Mouse (Mus musculus): ENCODE measurements around the gene Mbd5. TPM values are rescaled to one million over a fixed set of nuclear protein-coding genes. Genes with fewer than 3 reads are reported as not detected.

The Mbd5 gene
- polyA plus RNA-seq, 1 experiment from 2014 or later = 37.0 TPM

GRCm38 (mm10) chr2:49283583-49283982, 334.3 kb downstream of the Mbd5 start:
- H3K4me3 ChIP-seq (replicated peaks) = no peak overlapping the region
- H3K9me3 ChIP-seq = no peaks in the 10 kb centered on the region
- H3K36me3 ChIP-seq (replicated peaks) = peaks cover 4% of the 10 kb centered on the region; the same call in 1 of the 2 replicates
- no peaks in the 10 kb centered on the region for H3K27me3 ChIP-seq
- ATAC-seq (ENCODE audit: low FRiP score) = no peak
- no peak overlapping the region for H3K27ac ChIP-seq
- H3K9ac ChIP-seq = no peak overlapping the region
- peaks cover 5% of the 10 kb centered on the region; the same call in 1 of the 2 replicates for H3K4me1 ChIP-seq
- no peak overlapping the region for H3K4me2 ChIP-seq

GRCm38 (mm10) chr2:49286965-49287364, 337.7 kb downstream of the Mbd5 start:
- WGBS = 14% methylated on average over 1 of the region's 1 CpGs
- Histone ChIP-seq H3K4me3 (replicated peaks) (no peak overlapping the region), H3K36me3 (replicated peaks) (no peaks in the 10 kb centered on the region), H3K4me1 (peaks cover 5% of the 10 kb centered on the region; the same call in 1 of the 2 replicates), H3K27me3 (no peaks in the 10 kb centered on the region), H3K9ac (no peak overlapping the region), H3K9me3 (0 out of 2 replicates have a peak, but pooled peaks cover 6% of the 10 kb centered on the region), H3K27ac (no peak overlapping the region), H3K4me2 (no peak overlapping the region)
- ATAC-seq (ENCODE audit: low FRiP score) = no peak

- no peak overlapping the region for H3K4me3 ChIP-seq (replicated peaks)
- no peak for ATAC-seq (ENCODE audit: low FRiP score)
- H3K27me3 ChIP-seq = no peaks in the 10 kb centered on the region
- H3K36me3 ChIP-seq (replicated peaks) = peaks cover 3% of the 10 kb centered on the region; the same call in 1 of the 2 replicates
- H3K4me2 ChIP-seq = no peak overlapping the region
- 80% methylated on average over 2 of the region's 2 CpGs for WGBS
- no peak overlapping the region for H3K27ac ChIP-seq
- 0 out of 2 replicates have a peak, but pooled peaks cover 6% of the 10 kb centered on the region for H3K9me3 ChIP-seq
- H3K9ac ChIP-seq = no peak overlapping the region
- H3K4me1 ChIP-seq = peaks cover 5% of the 10 kb centered on the region; the same call in 1 of the 2 replicates
Measured at GRCm38 (mm10) chr2:49291709-49292108, 342.4 kb downstream of the Mbd5 start.

DNA sequence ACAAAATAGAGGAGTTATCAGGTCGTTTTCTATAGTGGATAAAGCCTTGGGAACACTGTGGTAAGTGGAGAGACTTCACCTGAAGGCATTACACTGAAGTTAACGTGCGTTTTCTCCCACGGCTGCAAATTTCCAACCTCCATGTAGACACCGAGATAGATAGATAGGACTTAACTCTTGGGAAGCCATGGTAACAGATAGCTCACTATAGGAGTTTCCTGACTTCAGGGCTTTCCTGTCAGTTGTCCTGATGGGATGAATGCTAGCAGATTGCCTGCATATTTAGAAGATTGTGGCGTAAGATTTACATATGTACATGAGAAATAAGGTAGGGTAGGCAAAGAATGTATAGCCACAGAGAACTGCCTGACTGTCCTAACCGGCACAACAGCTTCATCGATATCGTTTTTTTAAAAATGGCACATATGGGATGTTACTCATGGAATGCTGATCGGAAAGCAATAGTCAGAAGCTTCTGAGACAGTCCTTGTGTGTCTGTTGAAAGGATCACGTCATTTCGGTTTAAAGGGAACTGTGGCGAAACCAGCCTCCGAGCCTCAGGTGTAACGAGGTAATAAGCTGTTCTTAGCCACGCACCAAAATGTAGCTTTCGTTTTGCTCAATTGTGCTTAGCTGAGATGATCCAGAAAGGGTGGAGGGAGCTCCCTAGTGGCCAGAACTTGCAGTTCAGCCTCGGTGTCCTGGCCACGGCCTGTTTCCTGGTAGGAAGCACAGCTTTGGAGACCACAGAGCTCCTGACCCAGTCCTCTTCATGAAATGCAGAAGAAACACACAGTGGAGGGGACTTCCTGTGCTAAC, 363.5 kb downstream of the Mbd5 start:
- no peak overlapping the region for H3K27ac ChIP-seq
- no peaks in the 10 kb centered on the region for H3K36me3 ChIP-seq (replicated peaks)
- H3K9ac ChIP-seq = no peak overlapping the region
- H3K9me3 ChIP-seq = no peaks in the 10 kb centered on the region
- 0 out of 2 replicates have a peak, but pooled peaks cover 4% of the 10 kb centered on the region for H3K4me1 ChIP-seq
- H3K4me2 ChIP-seq = peak overlapping the region; percentile 50
- 47% methylated on average over 19 of the region's 19 CpGs for WGBS
- H3K4me3 ChIP-seq (replicated peaks) = peak overlapping the region; percentile 25
- peak; percentile 85 for ATAC-seq (ENCODE audit: low FRiP score)
- no peaks in the 10 kb centered on the region for H3K27me3 ChIP-seq

GRCm38 (mm10) chr2:49333594-49333993, 384.3 kb downstream of the Mbd5 start:
- 92% methylated on average over 7 of the region's 7 CpGs for WGBS
- Histone ChIP-seq H3K4me3 (replicated peaks) (no peak overlapping the region), H3K36me3 (replicated peaks) (no peaks in the 10 kb centered on the region), H3K27me3 (no peaks in the 10 kb centered on the region), H3K4me1 (no peaks in the 10 kb centered on the region), H3K27ac (no peak overlapping the region), H3K4me2 (no peak overlapping the region), H3K9ac (no peak overlapping the region), H3K9me3 (no peaks in the 10 kb centered on the region)
- no peak for ATAC-seq (ENCODE audit: low FRiP score)

DNA sequence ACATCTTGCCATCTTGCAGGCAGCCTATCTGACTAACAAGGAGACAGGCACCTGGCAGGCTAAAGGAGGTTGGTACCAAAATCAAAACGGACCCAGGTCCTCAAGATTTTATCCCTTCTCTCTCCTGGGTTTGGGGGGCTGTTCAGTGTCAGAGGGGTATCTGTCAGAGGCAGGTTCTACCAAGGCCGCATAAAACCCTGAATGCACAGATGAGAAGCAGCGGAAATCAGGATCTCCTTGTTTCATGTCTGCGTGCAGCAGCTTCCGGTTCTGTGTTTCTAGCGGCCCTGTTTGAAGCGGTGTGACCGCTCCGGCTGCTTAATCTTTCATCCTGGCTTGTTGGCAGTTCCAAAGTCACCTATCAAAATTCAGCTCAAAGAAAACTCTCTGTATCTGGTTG, 386.0 kb downstream of the Mbd5 start:
- Histone ChIP-seq H3K4me1 (no peaks in the 10 kb centered on the region), H3K9ac (no peak overlapping the region), H3K4me2 (no peak overlapping the region), H3K27ac (no peak overlapping the region), H3K36me3 (replicated peaks) (no peaks in the 10 kb centered on the region), H3K27me3 (no peaks in the 10 kb centered on the region), H3K9me3 (no peaks in the 10 kb centered on the region), H3K4me3 (replicated peaks) (no peak overlapping the region)
- no peak for ATAC-seq (ENCODE audit: low FRiP score)
- WGBS = 91% methylated on average over 9 of the region's 9 CpGs

DNA sequence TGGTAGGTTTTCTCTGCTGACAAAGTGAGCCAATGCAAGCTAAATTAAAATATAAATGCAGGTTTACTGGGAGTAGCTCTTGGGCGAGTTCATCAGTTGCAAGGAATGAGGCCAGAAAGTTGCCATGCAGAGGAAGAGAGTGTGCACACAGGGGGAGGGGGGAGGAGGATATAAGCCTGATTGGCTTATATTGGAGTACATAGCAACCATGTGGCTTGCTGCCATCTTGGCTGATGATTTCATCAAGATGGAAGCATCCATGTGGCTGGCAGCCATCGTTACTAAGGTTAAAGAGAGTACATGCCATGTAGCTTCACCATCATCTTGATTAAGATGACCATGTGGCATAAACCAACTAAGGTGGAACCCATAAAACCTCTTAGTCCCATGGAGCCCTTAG, 395.0 kb downstream of the Mbd5 start:
- Histone ChIP-seq H3K4me1 (no peaks in the 10 kb centered on the region), H3K36me3 (replicated peaks) (no peaks in the 10 kb centered on the region), H3K9ac (no peak overlapping the region), H3K27ac (no peak overlapping the region), H3K27me3 (no peaks in the 10 kb centered on the region), H3K4me3 (replicated peaks) (no peak overlapping the region), H3K9me3 (no peaks in the 10 kb centered on the region), H3K4me2 (no peak overlapping the region)
- no peak for ATAC-seq (ENCODE audit: low FRiP score)
- WGBS = 90% methylated on average over 2 of the region's 2 CpGs

- H3K4me3 ChIP-seq (replicated peaks) = no peak overlapping the region
- 90% methylated on average over 2 of the region's 2 CpGs for WGBS
- no peak overlapping the region for H3K4me2 ChIP-seq
- no peak for ATAC-seq (ENCODE audit: low FRiP score)
- no peaks in the 10 kb centered on the region for H3K9me3 ChIP-seq
- no peak overlapping the region for H3K9ac ChIP-seq
- H3K4me1 ChIP-seq = no peaks in the 10 kb centered on the region
- no peaks in the 10 kb centered on the region for H3K36me3 ChIP-seq (replicated peaks)
- no peaks in the 10 kb centered on the region for H3K27me3 ChIP-seq
- no peak overlapping the region for H3K27ac ChIP-seq
Measured at GRCm38 (mm10) chr2:49345786-49346185, 396.5 kb downstream of the Mbd5 start.

- no peak overlapping the region for H3K9ac ChIP-seq
- WGBS = 62% methylated on average over 5 of the region's 5 CpGs
- peak; percentile 51; the same call in 1 of the 2 replicates for ATAC-seq (ENCODE audit: low FRiP score)
- H3K27me3 ChIP-seq = no peaks in the 10 kb centered on the region
- H3K9me3 ChIP-seq = no peaks in the 10 kb centered on the region
- no peaks in the 10 kb centered on the region for H3K4me1 ChIP-seq
- H3K36me3 ChIP-seq (replicated peaks) = no peaks in the 10 kb centered on the region
- H3K27ac ChIP-seq = no peak overlapping the region
- H3K4me2 ChIP-seq = no peak overlapping the region
- no peak overlapping the region for H3K4me3 ChIP-seq (replicated peaks)
Measured at GRCm38 (mm10) chr2:49349813-49350212, 400.5 kb downstream of the Mbd5 start.

DNA sequence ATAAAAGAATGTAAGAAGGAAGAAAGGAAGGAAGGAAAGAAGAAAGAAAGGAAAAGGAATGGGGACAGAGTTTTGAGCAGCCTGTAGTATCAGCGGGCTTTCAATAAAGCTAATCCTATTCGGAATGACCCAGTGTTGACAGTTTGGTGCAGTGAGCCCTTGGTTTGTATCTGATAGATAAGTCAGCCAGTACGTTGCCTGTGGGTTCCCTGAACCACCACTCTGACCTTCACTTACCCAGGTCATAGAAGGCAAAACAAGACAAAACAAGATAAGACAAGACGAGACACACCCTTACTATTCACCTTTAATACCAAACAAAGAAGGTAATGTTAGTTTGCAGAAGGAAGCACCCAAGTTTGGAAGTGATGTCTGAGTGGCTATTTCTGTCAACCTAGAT, 401.5 kb downstream of the Mbd5 start:
- Histone ChIP-seq H3K27me3 (no peaks in the 10 kb centered on the region), H3K9ac (no peak overlapping the region), H3K4me1 (no peaks in the 10 kb centered on the region), H3K4me2 (no peak overlapping the region), H3K27ac (no peak overlapping the region), H3K9me3 (no peaks in the 10 kb centered on the region), H3K4me3 (replicated peaks) (no peak overlapping the region), H3K36me3 (replicated peaks) (no peaks in the 10 kb centered on the region)
- WGBS = 92% methylated on average over 4 of the region's 4 CpGs
- ATAC-seq (ENCODE audit: low FRiP score) = no peak

- H3K27ac ChIP-seq = no peak overlapping the region
- H3K4me3 ChIP-seq (replicated peaks) = no peak overlapping the region
- H3K9me3 ChIP-seq = no peaks in the 10 kb centered on the region
- H3K9ac ChIP-seq = no peak overlapping the region
- H3K27me3 ChIP-seq = no peaks in the 10 kb centered on the region
- no peaks in the 10 kb centered on the region for H3K4me1 ChIP-seq
- no peaks in the 10 kb centered on the region for H3K36me3 ChIP-seq (replicated peaks)
- 97% methylated on average over 1 of the region's 1 CpGs for WGBS
- no peak overlapping the region for H3K4me2 ChIP-seq
- no peak for ATAC-seq (ENCODE audit: low FRiP score)
Measured at GRCm38 (mm10) chr2:49354066-49354465, 404.8 kb downstream of the Mbd5 start.

DNA sequence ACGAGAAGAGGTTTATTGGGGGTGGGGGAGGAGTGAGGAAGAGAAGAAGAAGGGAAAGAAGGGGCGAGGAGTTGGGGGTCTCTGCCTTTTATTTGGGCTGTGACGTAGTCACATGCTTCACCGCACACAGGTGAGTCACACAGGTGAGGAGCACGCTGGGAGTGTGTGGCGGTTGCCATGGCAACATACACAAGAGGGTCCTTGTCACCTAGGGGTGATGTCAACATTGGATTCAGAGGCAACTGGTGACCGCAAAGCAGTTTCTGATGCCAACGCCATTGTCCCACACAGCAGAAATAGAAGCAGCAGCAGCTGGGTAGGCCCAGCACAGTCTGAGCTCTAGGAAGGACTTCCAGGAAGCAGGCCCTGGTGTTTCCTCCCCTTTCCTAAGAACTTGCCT, 406.6 kb downstream of the Mbd5 start:
- no peaks in the 10 kb centered on the region for H3K36me3 ChIP-seq (replicated peaks)
- H3K4me2 ChIP-seq = no peak overlapping the region
- no peaks in the 10 kb centered on the region for H3K27me3 ChIP-seq
- no peaks in the 10 kb centered on the region for H3K4me1 ChIP-seq
- whole genome bisulfite sequencing = 87% methylated on average over 8 of the region's 8 CpGs
- no peak for ATAC-seq (ENCODE audit: low FRiP score)
- H3K27ac ChIP-seq = no peak overlapping the region
- H3K4me3 ChIP-seq (replicated peaks) = no peak overlapping the region
- no peak overlapping the region for H3K9ac ChIP-seq
- no peaks in the 10 kb centered on the region for H3K9me3 ChIP-seq
